Mouse (Mus musculus) urinary bladder, postnatal 0 days (tissue): ENCODE measurements around the gene Cdca5. TPM values are rescaled to one million over a fixed set of nuclear protein-coding genes. Genes with fewer than 3 reads are reported as not detected.

Experiments
- microRNA-seq: library from miRNA; unstranded; fragments of <30 nt; microRNA quantifications from one replicate; pipeline ENCODE4, GENCODE M21; 2016
- polyA plus RNA-seq: library from polyadenylated mRNA; unstranded; fragments of >200 nt; fragmentation: Nextera tagmentation; extraction: Ambion mirVana; gene quantifications from 2 replicates; pipeline ENCODE4 v1.2.1, GENCODE M21; 2015

Cdca5 gene
- polyA plus RNA-seq, 1 experiment from 2014 or later: 8.0 TPM

Small RNA genes within 50 kb of the gene (microRNA-seq; reads per million reads assigned to microRNA genes)
- 1.5 reads per million for gene Mir6988

Other genes starting within 250 kb of the Cdca5 start
- gene Frmd8, start 209.7 kb upstream of the Cdca5 start, polyA plus RNA-seq: 14.8 and 15.1 TPM in 2 replicates
- gene Slc25a45, start 207.2 kb upstream of the Cdca5 start, polyA plus RNA-seq: 3.7 and 4.5 TPM in 2 replicates
- 0.47 and 0.54 TPM in 2 replicates for gene Tigd3, start 190.8 kb upstream of the Cdca5 start, polyA plus RNA-seq
- 52.6 and 59.0 TPM in 2 replicates for gene Dpf2, start 172.0 kb upstream of the Cdca5 start, polyA plus RNA-seq
- gene Cdc42ep2, start 160.2 kb upstream of the Cdca5 start, polyA plus RNA-seq: 18.8 and 20.3 TPM in 2 replicates
- 41.8 and 42.6 TPM in 2 replicates for gene Pola2, start 120.8 kb upstream of the Cdca5 start, polyA plus RNA-seq
- gene Slc22a20, start 98.8 kb upstream of the Cdca5 start, polyA plus RNA-seq: 0.31 and 0.34 TPM in 2 replicates
- 30.2 and 32.8 TPM in 2 replicates for gene Capn1, start 69.1 kb upstream of the Cdca5 start, polyA plus RNA-seq
- 16.7 and 19.3 TPM in 2 replicates for gene Syvn1, start 38.4 kb upstream of the Cdca5 start, polyA plus RNA-seq
- gene Mrpl49, start 27.2 kb upstream of the Cdca5 start, polyA plus RNA-seq: 29.8 and 33.9 TPM in 2 replicates
- 611 and 659 TPM in 2 replicates for gene Fau, start 27.1 kb upstream of the Cdca5 start, polyA plus RNA-seq
- 27.6 and 28.5 TPM in 2 replicates for gene Znhit2, start 23.8 kb upstream of the Cdca5 start, polyA plus RNA-seq
- 14.6 and 19.7 TPM in 2 replicates for gene Tm7sf2, start 16.6 kb upstream of the Cdca5 start, polyA plus RNA-seq
- gene Vps51, start 7.8 kb upstream of the Cdca5 start, polyA plus RNA-seq: 37.0 and 41.4 TPM in 2 replicates
- not detected in 2 replicates for gene Tmem262, start 5.0 kb upstream of the Cdca5 start, polyA plus RNA-seq
- 0.35 and 0.64 TPM in 2 replicates for gene Gm28374, start 2.7 kb upstream of the Cdca5 start, polyA plus RNA-seq
- 46.9 and 47.9 TPM in 2 replicates for gene Zfpl1, start within 50 bp of the Cdca5 start, polyA plus RNA-seq
- gene AC131692.1, start 9.4 kb downstream of the Cdca5 start, polyA plus RNA-seq: not detected in 2 replicates
- 0.08 TPM in 1 of 2 replicates, not detected in the other for gene Naaladl1, start 20.8 kb downstream of the Cdca5 start, polyA plus RNA-seq
- 23.3 and 26.6 TPM in 2 replicates for gene Sac3d1, start 33.7 kb downstream of the Cdca5 start, polyA plus RNA-seq
- gene Snx15, start 43.3 kb downstream of the Cdca5 start, polyA plus RNA-seq: 14.6 and 15.8 TPM in 2 replicates
- gene Batf2, start 56.0 kb downstream of the Cdca5 start, polyA plus RNA-seq: 0.28 and 0.30 TPM in 2 replicates
- gene Arl2, start 56.6 kb downstream of the Cdca5 start, polyA plus RNA-seq: 54.9 and 59.2 TPM in 2 replicates
- gene Majin, start 99.4 kb downstream of the Cdca5 start, polyA plus RNA-seq: not detected in 2 replicates
- 0.37 and 0.65 TPM in 2 replicates for gene Gpha2, start 141.4 kb downstream of the Cdca5 start, polyA plus RNA-seq
- 19.3 and 25.7 TPM in 2 replicates for gene Ppp2r5b, start 150.9 kb downstream of the Cdca5 start, polyA plus RNA-seq
- gene Atg2a, start 156.7 kb downstream of the Cdca5 start, polyA plus RNA-seq: 4.8 and 5.1 TPM in 2 replicates
- gene Ehd1, start 191.7 kb downstream of the Cdca5 start, polyA plus RNA-seq: 117 and 130 TPM in 2 replicates
- 1.1 and 1.4 TPM in 2 replicates for gene Cdc42bpg, start 221.5 kb downstream of the Cdca5 start, polyA plus RNA-seq
- gene Men1, start 250.0 kb downstream of the Cdca5 start, polyA plus RNA-seq: 30.0 and 30.7 TPM in 2 replicates